Mouse (Mus musculus): ENCODE data around the gene Usp2.

Gene Usp2

GRCm38 (mm10) chr9:44114453-44114852 lies 47.6 kb downstream of the Usp2 start:
- intact Hi-C loops (cut with DNase I): no loop called here

DNA sequence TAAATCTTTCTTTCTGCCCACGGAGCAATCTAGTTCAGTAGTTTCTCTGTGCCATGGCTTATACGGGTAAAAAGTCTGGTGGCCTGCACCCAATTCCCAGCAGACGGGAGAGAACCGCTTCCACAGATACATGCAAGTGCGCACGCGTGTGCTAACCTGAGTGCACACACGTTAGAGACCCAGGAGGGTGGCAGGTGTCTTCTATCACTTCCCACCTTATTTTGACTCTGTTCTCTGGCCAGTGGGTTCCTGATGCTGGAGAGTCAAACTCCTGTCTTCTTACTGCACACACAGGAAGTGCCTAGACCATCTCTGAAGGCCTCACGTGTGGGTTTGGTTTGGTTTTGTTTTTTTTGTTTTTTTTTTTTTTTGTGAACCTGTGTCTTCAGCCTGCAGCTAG lies 48.8 kb downstream of the Usp2 start:
- intact Hi-C loops (cut with DNase I): no loop called here

DNA sequence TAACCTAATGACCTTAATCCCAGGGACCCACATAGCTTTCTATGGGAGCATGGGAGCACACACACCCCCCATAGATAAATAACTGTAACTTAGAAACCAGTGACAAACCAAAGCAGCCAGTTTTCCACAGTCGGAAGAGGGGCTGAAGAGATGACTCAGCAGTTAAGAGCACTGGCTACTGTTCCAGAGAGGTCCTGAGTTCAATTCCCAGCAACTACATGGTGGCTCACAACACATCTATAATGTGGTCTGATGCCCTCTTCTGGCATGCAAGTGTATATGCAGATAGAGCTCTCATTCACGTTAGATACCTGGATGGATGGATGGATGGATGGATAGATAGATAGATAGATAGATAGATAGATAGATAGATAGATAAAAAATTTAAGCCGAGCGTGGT lies 49.4 kb downstream of the Usp2 start:
- intact Hi-C loops (cut with DNase I): no loop called here

GRCm38 (mm10) chr9:44119011-44119410 lies 52.2 kb downstream of the Usp2 start:
- intact Hi-C loops (cut with DNase I): no loop called here

DNA sequence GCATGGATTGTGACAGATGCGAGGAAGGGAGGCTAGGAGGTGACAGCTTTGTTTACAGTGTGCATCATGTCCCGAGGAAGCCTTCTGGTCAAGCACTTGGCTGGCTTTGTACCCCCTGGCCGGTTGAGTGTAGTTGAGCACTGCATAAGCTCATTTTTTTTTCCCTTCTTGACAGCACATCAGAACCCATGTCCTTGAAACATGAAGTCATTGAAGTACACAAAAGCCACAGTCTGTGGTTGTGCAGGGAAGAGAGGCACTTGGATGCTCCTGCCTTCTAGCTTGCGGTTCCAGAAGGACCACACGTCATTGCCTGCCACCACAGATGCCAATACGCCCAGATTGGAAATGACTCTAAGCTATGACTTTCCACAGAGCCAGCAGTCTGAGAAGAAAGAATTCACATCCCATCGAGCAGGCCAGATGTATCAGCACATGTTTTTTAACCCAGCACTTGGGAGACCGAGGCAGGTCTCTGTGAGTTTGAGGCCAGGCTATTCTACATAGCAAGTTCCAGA lies 53.2 kb downstream of the Usp2 start:
- intact Hi-C loops (cut with DNase I): loop anchor here (10.0 kb wide), 3 partner anchors 115 to 265 kb away; partner anchors contain the start of gene Cbl

GRCm38 (mm10) chr9:44124317-44124716 lies 57.5 kb downstream of the Usp2 start:
- intact Hi-C loops (cut with DNase I): loop anchor here (10.0 kb wide), 3 partner anchors 110 to 260 kb away; partner anchors contain the start of gene Cbl

- intact Hi-C loops (cut with DNase I): loop anchor here (10.0 kb wide), 3 partner anchors 110 to 260 kb away; partner anchors contain the start of gene Cbl
Observed at GRCm38 (mm10) chr9:44125026-44125425, 58.2 kb downstream of the Usp2 start.

GRCm38 (mm10) chr9:44125546-44126428 lies 59.0 kb downstream of the Usp2 start:
- intact Hi-C loops (cut with DNase I): loop anchor here (10.0 kb wide), 3 partner anchors 109 to 259 kb away; partner anchors contain the start of gene Cbl

DNA sequence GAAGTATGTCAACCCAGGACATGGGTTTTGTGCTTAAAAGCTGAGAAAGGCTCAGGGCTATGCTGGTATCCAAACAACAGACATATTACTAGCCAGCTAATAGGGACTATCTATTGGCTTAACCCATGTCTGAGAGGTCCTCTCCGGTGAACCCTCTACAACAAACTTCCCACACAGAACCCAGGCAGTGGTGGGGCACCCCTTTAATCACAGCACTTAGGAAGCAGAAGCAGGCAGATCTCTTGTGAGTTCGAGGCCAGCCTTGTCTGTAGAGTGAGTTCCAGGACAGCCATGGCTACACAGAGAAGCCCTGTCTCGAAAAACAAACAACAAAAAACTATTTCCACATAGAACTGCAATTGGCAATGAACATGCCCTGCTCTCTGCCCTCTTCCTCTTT lies 59.9 kb downstream of the Usp2 start:
- intact Hi-C loops (cut with DNase I): loop anchor here (10.0 kb wide), 3 partner anchors 108 to 258 kb away; partner anchors contain the start of gene Cbl

GRCm38 (mm10) chr9:44127351-44127801 lies 60.6 kb downstream of the Usp2 start:
- intact Hi-C loops (cut with DNase I): loop anchor here (10.0 kb wide), 3 partner anchors 107 to 257 kb away; partner anchors contain the start of gene Cbl

- intact Hi-C loops (cut with DNase I): loop anchor here (10.0 kb wide), 3 partner anchors 105 to 255 kb away; partner anchors contain the start of gene Cbl
Observed at GRCm38 (mm10) chr9:44129633-44130032, 62.8 kb downstream of the Usp2 start.

DNA sequence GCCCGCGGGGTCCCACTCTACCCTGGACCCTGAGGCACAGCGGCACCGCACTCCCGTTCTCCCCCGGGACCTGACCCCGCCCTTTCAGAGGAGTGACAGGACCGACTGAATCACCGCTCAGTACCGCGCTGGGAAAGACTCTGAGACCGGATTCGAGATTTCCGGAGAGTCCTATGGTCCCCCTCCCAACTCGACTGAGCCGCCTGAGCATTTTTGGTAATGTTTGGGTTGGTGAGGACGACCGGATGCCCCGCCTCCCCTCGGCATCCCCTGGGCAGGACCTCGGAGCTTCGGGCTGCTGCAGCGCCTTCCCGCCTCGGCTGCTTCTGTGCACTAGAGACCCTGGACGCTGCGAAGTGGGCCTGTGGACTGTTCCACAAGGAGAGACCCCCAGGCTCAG lies 63.2 kb downstream of the Usp2 start:
- intact Hi-C loops (cut with DNase I): no loop called here

DNA sequence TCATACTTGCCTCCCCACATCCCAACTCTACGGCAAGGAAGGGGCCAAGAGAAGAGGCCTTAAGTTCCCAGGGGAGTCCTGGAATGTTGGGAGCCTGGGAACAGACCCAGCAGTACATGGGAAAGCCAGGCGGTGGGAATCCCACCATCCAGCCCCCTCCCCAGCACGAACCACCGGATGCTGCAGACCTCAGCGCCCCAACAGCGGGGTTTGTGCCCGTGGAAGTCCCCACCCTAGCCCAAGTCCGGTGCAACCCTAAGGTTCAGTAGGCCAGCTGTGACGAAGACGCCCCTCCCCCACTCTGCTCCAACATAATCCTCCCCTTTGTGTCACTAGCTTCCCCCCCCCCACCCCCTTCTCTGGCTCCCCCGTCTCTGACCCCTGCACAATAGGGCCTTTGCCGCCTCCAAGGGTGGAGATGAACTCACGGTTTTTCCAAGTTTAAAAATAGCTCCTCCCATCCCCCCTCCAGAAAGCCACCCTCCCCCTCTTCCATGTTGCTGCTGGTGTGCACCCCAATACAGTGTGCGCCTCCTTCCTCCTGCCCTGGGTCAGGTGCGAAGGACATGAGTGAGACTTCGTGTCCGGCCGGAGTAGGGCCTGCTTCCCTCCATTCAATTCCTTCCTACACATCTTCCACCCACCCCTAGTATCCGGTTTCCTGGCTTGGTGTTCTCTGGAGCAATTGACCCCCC lies 63.9 kb downstream of the Usp2 start:
- intact Hi-C loops (cut with DNase I): no loop called here

- intact Hi-C loops (cut with DNase I): no loop called here
Observed at GRCm38 (mm10) chr9:44131276-44131590, 64.4 kb downstream of the Usp2 start.

GRCm38 (mm10) chr9:44132200-44132599 lies 65.4 kb downstream of the Usp2 start:
- intact Hi-C loops (cut with DNase I): no loop called here

- intact Hi-C loops (cut with DNase I): no loop called here
Observed at GRCm38 (mm10) chr9:44133287-44133686, 66.5 kb downstream of the Usp2 start.

DNA sequence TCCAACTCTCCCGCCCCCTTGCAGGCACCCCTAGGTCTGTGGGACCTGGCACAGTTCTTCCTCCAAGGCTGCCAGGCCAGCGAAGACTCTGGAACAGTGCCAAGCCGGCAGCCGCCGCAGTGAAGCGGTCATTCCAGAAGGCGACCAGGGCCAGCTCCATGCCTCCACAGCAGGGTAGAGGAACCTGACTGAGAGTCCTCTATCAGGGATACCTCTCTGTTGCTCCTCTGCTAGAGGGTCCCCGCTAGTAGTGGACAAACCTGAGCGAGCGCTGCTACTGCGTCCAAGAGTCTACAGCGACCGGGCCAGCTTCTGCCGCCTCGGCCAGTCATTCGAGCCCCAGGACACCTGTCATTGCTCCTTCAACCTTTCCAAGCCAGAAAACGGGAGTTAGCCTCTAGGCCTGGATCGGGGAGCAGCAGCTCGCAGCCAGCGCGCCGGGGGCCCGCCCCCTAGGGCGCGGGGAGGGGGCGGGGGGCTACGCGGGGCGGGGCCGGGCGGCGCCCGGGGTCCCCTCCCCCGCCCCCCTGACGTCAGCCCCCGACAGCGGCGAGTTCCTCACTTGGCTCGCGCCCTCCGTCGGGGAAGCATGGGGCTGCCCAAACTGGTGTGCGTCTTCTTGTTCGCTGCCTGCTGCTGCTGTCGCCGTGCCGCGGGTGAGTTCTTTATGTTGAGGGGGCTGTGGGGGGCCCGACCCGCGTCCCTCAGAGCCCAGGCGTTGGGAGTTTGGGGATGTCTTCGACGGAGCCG lies 67.5 kb downstream of the Usp2 start, which contains the start of gene Mcam:
Gene Mcam (plus strand): TSS at position 369 of the 750 bp plus-strand sequence.
- intact Hi-C loops (cut with DNase I): no loop called here

- intact Hi-C loops (cut with DNase I): no loop called here
Observed at GRCm38 (mm10) chr9:44134851-44135730, 68.3 kb downstream of the Usp2 start.

GRCm38 (mm10) chr9:44135731-44136411 lies 69.0 kb downstream of the Usp2 start:
- intact Hi-C loops (cut with DNase I): no loop called here

All from adrenal gland (tissue).